Mouse (Mus musculus): ENCODE measurements at regions not wholly inside any gene's neighbourhood (a gene's known extent, or its start where the extent isn't known, plus 50 kb on each side); places are given as distances from the start of the nearest gene placed in this dataset.

GRCm38 (mm10) chr8:10871451-10871850, 136.8 kb downstream of the Irs2 start:
- no peak for DNase-seq (ENCODE audit: inconsistent age in 2 of 2, low spot score in 1 of 2)

- DNase-seq (ENCODE audit: inconsistent age in 2 of 2, low spot score in 1 of 2) = no peak
Measured at GRCm38 (mm10) chr8:10870423-10871055, 137.7 kb downstream of the Irs2 start.

- DNase-seq (ENCODE audit: inconsistent age in 2 of 2, low spot score in 1 of 2) = no peak
Measured at GRCm38 (mm10) chr8:10869866-10870265, 138.4 kb downstream of the Irs2 start.

DNA sequence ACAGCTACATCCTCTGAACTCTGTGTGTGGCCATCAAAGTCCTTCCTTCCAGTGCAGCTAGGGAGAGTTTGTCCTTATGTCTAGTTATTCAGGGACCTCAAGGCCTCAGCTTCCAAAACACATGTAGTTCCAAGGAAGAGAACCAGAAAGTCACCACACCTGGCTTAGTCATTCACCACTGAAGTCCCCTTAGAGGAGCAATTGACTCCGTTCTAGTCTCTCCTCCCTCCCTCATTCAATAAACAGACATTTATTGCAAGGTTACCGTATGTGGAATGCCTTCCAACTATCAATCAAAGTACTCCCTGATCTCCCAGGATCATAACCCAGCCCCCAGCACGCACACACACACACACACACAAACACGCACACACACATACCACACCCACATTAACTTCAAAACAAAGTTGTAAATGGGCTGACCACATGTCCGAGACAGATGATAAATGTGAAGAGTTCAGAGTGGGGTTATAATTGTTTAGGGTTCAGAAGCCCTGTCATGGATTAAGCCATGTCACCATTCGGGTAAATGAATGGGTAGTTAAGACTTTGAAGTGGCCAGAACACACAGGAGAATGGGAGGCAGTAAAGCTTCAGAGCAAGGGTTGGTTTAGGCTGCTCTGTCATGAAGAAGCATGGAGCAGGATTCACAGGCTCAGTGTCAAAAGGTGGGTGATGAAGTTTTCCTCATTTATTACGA, 141.4 kb downstream of the Irs2 start:
- no peak for DNase-seq (ENCODE audit: inconsistent age in 2 of 2, low spot score in 1 of 2)

- DNase-seq (ENCODE audit: inconsistent age in 2 of 2, low spot score in 1 of 2) = no peak
Measured at GRCm38 (mm10) chr8:10865941-10866513, 142.2 kb downstream of the Irs2 start.

GRCm38 (mm10) chr8:10865415-10865821, 142.8 kb downstream of the Irs2 start:
- no peak for DNase-seq (ENCODE audit: inconsistent age in 2 of 2, low spot score in 1 of 2)

DNA sequence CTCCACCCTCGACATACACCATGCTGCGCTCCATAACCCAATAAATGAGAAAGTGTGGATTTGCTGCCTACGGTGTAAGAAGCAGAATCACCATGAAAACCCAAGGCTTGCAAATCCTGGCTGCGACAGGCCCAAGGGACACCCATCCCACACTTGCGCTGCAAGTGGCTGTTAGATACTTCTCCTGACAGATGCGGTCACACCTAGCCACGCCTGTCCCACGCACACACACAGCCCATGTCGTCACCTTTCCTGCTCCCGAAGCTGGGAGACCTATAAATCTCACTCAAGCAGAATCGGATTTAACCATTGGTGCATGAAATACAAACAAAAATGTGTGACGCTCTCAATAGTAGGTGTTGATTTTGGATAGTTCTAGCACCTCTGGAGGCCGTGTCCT, 145.8 kb downstream of the Irs2 start:
- no peak for DNase-seq (ENCODE audit: inconsistent age in 2 of 2, low spot score in 1 of 2)

GRCm38 (mm10) chr8:10860810-10861209, 147.4 kb downstream of the Irs2 start:
- no peak for DNase-seq (ENCODE audit: inconsistent age in 2 of 2, low spot score in 1 of 2)

DNA sequence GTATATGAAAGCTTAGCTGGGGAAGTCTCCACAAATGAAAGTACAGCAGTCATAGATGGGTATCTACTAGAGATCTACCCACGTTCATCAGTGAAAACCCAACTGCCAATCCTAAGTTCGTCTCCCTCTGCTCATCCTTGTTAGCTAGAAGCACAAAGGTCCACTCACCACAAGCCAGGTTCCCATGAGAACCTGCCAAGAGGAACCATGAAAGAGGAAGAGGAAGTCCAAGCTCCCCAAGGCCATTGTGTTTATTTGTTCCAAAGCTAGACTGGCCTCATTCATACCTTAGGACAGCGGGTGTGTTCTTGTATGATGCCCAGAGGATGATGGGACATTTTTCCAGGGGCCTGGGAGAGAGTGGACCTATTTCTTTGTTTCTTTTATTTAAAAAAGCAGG, 150.4 kb downstream of the Irs2 start:
- no peak for DNase-seq (ENCODE audit: inconsistent age in 2 of 2, low spot score in 1 of 2)

GRCm38 (mm10) chr8:10856996-10857720, 151.1 kb downstream of the Irs2 start:
- DNase-seq (ENCODE audit: inconsistent age in 2 of 2, low spot score in 1 of 2) = no peak

DNA sequence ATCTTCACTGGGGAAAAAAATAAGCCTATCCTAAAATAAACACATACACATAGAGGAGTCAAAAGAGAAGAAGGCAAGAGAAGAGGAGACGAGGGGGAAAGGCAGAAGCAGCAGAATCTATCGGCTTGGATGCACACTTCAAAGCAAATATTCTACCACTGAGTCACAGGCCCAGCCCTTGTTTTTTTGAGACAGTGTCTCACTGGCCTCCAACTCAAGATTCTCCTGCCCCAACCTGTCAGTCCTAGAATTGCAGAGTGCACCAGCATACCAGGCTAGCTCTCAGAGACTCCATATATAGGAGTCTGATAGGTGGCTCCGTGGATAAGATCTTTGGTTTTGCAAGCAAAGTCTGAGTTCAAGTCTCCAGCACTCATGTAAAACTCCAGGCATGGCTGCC, 152.6 kb downstream of the Irs2 start:
- DNase-seq (ENCODE audit: inconsistent age in 2 of 2, low spot score in 1 of 2) = no peak

GRCm38 (mm10) chr8:10855131-10855530, 153.1 kb downstream of the Irs2 start:
- no peak for DNase-seq (ENCODE audit: inconsistent age in 2 of 2, low spot score in 1 of 2)

DNA sequence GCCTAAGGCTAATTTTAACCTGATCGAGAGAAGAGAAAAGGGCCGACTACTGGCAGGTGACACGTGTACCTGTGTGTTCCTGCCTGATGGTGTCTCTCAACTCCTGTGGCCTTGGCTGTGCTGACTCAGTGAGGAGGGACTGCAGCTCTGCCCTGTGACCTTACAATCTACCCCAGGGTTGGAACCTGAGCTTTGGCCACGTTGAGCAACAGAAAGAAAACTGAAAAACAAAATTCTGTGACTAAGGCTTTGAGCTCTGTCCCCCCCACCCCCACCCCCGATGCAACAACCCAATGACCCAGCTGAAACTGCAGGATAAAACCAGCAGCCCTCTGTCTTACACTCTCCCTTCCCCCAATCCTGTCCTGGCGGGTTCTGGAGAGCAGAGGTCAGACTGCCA, 153.7 kb downstream of the Irs2 start:
- DNase-seq (ENCODE audit: inconsistent age in 2 of 2, low spot score in 1 of 2) = peak; percentile 23 to 73

- no peak for DNase-seq (ENCODE audit: inconsistent age in 2 of 2, low spot score in 1 of 2)
Measured at GRCm38 (mm10) chr8:10853901-10854300, 154.4 kb downstream of the Irs2 start.

DNA sequence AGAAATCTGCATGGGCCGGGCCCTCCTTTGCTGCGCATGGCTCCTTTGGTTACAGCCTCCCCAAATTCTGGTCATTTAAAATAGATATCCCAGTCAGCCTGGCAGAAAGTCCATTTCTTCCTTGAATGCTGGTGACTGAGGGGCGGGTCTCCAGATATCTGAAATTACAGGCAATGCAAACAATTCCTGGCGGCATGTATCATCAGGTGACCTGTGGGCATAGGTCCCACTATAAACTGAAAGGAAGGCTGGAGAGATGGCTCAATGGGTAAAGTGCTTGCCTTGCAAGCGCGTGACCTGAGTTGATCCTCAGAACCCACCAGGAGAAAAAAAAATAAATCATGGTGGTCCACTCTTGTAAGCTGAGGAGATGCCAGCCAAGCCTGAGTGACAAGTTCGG, 158.3 kb downstream of the Irs2 start:
- no peak for DNase-seq (ENCODE audit: inconsistent age in 2 of 2, low spot score in 1 of 2)

- no peak for DNase-seq (ENCODE audit: inconsistent age in 2 of 2, low spot score in 1 of 2)
Measured at GRCm38 (mm10) chr8:10845607-10846006, 162.7 kb downstream of the Irs2 start.

DNA sequence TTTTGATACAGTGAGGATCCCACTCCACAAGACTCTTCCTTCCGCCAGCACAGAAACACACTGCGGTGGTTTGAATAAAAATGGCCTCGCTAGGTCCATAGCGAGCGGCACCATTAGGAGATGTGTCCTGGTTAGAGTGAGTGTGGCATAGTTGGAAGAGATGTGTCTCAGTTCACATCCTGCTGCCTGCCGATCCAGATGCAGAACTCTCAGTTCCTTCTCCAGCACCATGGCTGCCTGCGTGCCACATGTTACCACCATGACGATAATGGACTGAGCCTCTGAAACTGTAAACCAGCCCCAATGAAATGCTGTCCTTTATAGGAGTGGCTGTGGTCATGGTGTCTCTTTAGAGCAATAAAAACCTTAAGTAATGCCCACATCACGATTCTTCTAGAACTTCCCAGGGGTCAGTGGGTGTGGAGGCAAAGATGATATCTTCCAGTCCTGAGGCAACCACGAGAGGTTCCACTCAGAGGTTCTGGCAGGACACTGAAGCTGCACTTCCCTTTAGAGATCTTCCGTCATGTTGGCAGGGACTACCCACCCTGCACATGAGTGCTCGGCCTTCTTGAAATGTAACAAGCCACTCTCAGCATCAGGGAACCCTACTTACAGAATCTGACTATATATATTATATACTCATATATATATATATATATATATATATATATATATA, 167.3 kb downstream of the Irs2 start:
- DNase-seq (ENCODE audit: inconsistent age in 2 of 2, low spot score in 1 of 2) = no peak

- DNase-seq (ENCODE audit: inconsistent age in 2 of 2, low spot score in 1 of 2) = no peak
Measured at GRCm38 (mm10) chr8:10840044-10840443, 168.2 kb downstream of the Irs2 start.

DNA sequence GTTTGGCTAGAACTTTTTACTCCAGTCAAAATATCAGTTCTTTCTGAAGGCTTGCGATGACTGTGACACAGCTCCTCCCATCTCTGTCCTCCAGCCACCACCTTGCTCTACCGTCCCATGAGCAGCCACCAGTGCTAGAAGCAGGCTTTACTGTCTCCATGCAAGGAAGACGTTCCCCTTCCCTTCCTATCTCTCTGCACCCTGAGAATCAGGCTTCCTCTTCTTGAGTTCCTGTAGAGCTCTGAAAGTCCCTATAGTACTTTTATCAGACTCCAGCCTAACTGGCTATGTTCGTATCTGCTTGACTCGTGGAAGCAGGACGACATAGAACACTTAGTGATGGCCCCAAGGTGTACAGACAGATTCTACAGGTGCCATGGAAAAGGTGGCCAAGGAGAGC, 173.2 kb downstream of the Irs2 start:
- no peak for DNase-seq (ENCODE audit: inconsistent age in 2 of 2, low spot score in 1 of 2)

GRCm38 (mm10) chr8:10831864-10832263, 176.4 kb downstream of the Irs2 start:
- DNase-seq (ENCODE audit: inconsistent age in 2 of 2, low spot score in 1 of 2) = no peak

- no peak for DNase-seq (ENCODE audit: inconsistent age in 2 of 2, low spot score in 1 of 2)
Measured at GRCm38 (mm10) chr8:10831277-10831676, 177.0 kb downstream of the Irs2 start.
